Mouse (Mus musculus) G1E (cell line): ENCODE measurements around the gene Tbc1d2.

Experiments used
- CTCF ChIP-seq: IDR thresholded peaks from 2 replicates; pipeline ENCODE4 v1.5.1; 2012; ENCODE audit warnings: low read depth, low read length, inconsistent platforms, mixed read lengths
- GATA1 ChIP-seq: IDR thresholded peaks from 2 replicates; pipeline ENCODE4 v1.6.1; 2012; ENCODE audit warnings: borderline replicate concordance, low read length, inconsistent platforms, mixed read lengths
- TAL1 ChIP-seq: conservative IDR thresholded peaks from 2 replicates; pipeline ENCODE4 v1.6.1; 2012; ENCODE audit warnings: low read depth, low read length, inconsistent platforms, mixed read lengths

- TF ChIP-seq CTCF (no peak), GATA1 (no peak), TAL1 (no peak)
Measured at GRCm38 (mm10) chr4:46620946-46621345, 29.1 kb downstream of the Tbc1d2 start.
